Mouse (Mus musculus) midbrain, embryonic 12.5 days (tissue): ENCODE data around the gene Samd13. TPM values are rescaled to one million over a fixed set of nuclear protein-coding genes. Genes with fewer than 3 reads are reported as not detected.
A peak's percentile ranks its signal among the peaks of the same experiment; 100 is the strongest.

Source experiments
- ATAC-seq: fragments of 200-750 bp; cut with Nextera tagmentation; 2 replicates; pipeline ENCODE4 v1.8.0; 2017; ENCODE audit warnings: low read depth, moderate TSS enrichment, moderate library complexity; ENCODE audit not compliant: low FRiP score
- H3K27ac ChIP-seq: fragments of 300-500 bp; sonication (generic); replicated peaks from 2 replicates; pipeline ENCODE4 v1.5.1; 2016; ENCODE audit warnings: mild to moderate bottlenecking
- H3K27me3 ChIP-seq: fragments of 300-500 bp; sonication (generic); 2 replicates; pipeline ENCODE4 v1.6.1; 2016; ENCODE audit warnings: mild to moderate bottlenecking
- H3K36me3 ChIP-seq: fragments of 300-500 bp; sonication (generic); 2 replicates; pipeline ENCODE4 v1.6.1; 2016
- H3K4me1 ChIP-seq: fragments of 300-500 bp; sonication (generic); 2 replicates; pipeline ENCODE4 v1.6.1; 2016
- H3K4me2 ChIP-seq: fragments of 300-500 bp; sonication (generic); replicated peaks from 2 replicates; pipeline ENCODE4 v1.6.1; 2016; ENCODE audit warnings: mild to moderate bottlenecking, moderate library complexity
- H3K4me3 ChIP-seq: fragments of 300-500 bp; sonication (generic); 2 replicates; pipeline ENCODE4 v1.5.1; 2016; ENCODE audit warnings: mild to moderate bottlenecking
- H3K9ac ChIP-seq: fragments of 300-500 bp; sonication (generic); replicated peaks from 2 replicates; pipeline ENCODE4 v1.6.1; 2016; ENCODE audit warnings: mild to moderate bottlenecking, moderate library complexity
- H3K9me3 ChIP-seq: fragments of 300-500 bp; sonication (generic); 2 replicates; pipeline ENCODE4 v1.6.1; 2016; ENCODE audit warnings: mild to moderate bottlenecking
- WGBS: fragments of 180-500 bp; shearing (Covaris S2); methylation state at CpG from one replicate; pipeline ENCODE4 v1.1.7; 2016; 5-methylcytosine and 5-hydroxymethylcytosine counted together
- polyA plus RNA-seq: library from polyadenylated mRNA; unstranded; fragments of >200 nt; fragmentation: Nextera tagmentation; extraction: Ambion mirVana; gene quantifications from 2 replicates; pipeline ENCODE4 v1.2.1, GENCODE M21; 2016

Samd13 gene
- polyA plus RNA-seq, 1 experiment from 2014 or later = 0.97 TPM

DNA sequence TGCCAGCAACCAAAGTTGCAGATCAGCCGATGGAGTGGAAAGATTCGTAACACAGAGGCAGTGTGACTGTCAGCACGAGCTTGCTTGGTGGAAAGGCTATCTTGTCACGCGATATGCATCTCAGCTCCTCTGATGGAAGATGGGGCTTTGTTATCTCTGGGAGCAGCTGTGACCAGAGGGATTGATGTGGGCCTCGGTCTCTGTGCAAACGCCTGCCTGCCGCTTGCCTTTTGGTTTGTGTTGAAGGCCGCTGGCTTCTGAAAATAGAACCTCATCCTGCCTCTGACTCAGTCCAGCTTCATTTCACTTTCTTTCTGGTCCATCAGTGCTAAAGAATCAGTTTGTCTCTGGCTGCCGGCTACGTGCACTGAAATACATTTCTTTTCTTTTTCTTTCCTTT is 13.6 kb upstream of the Samd13 start:
- no peaks in the 10 kb centered on the region for H3K9me3 ChIP-seq
- ATAC-seq = no peak
- H3K9ac ChIP-seq = no peak overlapping the region
- 67% methylated on average over 11 of the region's 11 CpGs for WGBS
- H3K27me3 ChIP-seq = no peaks in the 10 kb centered on the region
- no peak overlapping the region for H3K4me2 ChIP-seq
- H3K4me3 ChIP-seq = no peak overlapping the region
- H3K36me3 ChIP-seq = no peaks in the 10 kb centered on the region
- no peak overlapping the region for H3K27ac ChIP-seq
- H3K4me1 ChIP-seq = no peaks in the 10 kb centered on the region

DNA sequence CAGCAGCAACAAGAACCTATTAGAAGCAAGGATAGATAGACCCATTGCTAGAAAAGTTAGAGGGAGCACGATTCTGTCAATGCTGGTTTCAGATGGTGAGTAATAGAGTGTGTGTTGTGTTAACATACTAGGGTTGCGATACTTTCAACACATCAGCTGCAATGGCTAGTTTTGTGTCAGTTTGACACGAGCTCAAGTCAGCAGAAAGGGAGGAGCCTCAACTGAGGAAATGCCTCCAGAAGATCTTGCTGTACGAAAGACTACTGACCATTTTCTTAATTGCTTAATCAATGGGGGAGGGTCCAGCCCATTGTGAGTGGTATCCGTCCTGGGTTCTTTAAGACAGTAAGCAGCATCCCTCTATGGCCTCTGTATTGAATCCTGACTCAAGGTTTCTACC is 7.2 kb upstream of the Samd13 start:
- H3K4me1 ChIP-seq = no peaks in the 10 kb centered on the region
- no peaks in the 10 kb centered on the region for H3K27me3 ChIP-seq
- no peak for ATAC-seq
- WGBS = 83% methylated on average over 5 of the region's 5 CpGs
- no peak overlapping the region for H3K4me3 ChIP-seq
- H3K9ac ChIP-seq = no peak overlapping the region
- no peaks in the 10 kb centered on the region for H3K9me3 ChIP-seq
- H3K27ac ChIP-seq = no peak overlapping the region
- no peak overlapping the region for H3K4me2 ChIP-seq
- H3K36me3 ChIP-seq = no peaks in the 10 kb centered on the region

DNA sequence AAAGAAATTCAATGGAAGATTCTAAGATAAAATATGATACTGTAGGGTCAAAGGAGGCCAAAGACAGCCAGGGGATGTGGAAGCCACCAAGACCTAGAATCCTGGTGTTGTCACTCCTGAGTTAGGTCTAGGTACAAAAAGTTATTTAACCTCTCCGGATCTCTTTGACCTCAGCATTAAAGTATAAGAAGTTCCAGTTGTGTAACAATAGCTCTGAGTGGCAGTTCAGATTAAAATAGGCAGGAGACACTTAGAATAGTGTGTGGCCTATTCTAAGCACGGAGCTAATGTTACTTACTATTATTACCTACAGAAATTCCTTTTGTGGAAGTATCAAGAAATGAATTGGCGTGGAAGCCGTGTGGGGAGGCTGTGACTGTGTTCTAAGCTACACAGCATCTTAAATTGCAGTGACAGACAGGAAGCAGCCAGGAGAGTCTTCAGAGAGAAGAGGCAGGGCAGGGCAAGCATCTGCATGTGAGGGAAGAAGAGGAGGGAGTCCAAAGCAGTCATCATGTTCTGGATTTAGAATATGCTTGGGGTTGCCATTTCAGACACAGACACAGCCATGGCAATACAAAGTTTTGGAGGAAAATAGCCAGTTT is 1.8 kb upstream of the Samd13 start:
- 80% methylated on average over 4 of the region's 4 CpGs for WGBS
- Histone ChIP-seq H3K9me3 (no peaks in the 10 kb centered on the region), H3K36me3 (no peaks in the 10 kb centered on the region), H3K4me3 (no peak overlapping the region), H3K27me3 (peaks cover 24% of the 10 kb centered on the region), H3K27ac (no peak overlapping the region), H3K4me2 (no peak overlapping the region), H3K4me1 (peaks cover 5% of the 10 kb centered on the region; the same call in 1 of the 2 replicates), H3K9ac (no peak overlapping the region)
- no peak for ATAC-seq

DNA sequence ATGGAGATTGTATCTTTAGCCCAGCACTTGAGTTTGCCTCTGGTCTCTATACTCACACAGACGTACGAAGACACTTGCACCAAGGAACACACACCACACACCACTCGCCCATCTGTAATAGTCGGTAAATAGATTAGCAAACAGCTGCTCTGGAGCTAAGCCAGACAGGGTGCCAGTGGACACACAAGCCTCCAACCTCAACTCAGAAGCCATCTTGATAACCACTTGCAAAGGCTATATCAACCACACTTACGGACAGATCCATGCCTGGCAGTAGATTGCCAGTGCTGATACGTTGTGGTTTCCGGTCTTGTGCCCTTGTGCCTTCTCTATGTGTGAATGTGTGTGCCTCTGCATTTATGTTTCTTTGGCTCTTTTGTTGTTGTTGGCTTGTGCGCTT is 1.0 kb upstream of the Samd13 start:
- 88% methylated on average over 8 of the region's 8 CpGs for WGBS
- Histone ChIP-seq H3K9ac (no peak overlapping the region), H3K27ac (no peak overlapping the region), H3K4me3 (no peak overlapping the region), H3K4me2 (no peak overlapping the region), H3K36me3 (no peaks in the 10 kb centered on the region), H3K27me3 (peaks cover 24% of the 10 kb centered on the region), H3K4me1 (peaks cover 10% of the 10 kb centered on the region; the same call in 1 of the 2 replicates), H3K9me3 (no peaks in the 10 kb centered on the region)
- no peak for ATAC-seq

DNA sequence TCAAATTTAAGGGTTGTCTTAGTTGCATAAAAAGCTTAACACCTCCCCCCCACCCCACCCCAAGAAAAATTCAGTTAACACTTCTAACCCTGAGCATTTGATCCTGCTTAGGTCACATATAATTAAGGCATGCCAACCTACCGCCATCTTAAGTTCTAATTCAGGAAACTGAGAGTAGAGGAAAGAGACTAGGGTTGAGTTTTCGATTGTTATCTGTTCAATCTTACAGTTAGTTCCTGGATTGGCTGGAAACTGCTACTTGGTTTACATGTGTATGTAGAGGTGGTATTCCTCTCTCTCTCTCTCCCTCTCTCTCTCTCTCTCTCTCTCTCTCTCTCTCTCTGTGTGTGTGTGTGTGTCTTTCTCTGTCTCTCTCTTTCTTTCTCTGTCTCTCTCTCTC is 2.3 kb downstream of the Samd13 start:
- Histone ChIP-seq H3K9ac (no peak overlapping the region), H3K4me1 (peaks cover 12% of the 10 kb centered on the region; the same call in 1 of the 2 replicates), H3K4me3 (no peak overlapping the region), H3K9me3 (no peaks in the 10 kb centered on the region), H3K27me3 (peaks cover 24% of the 10 kb centered on the region), H3K4me2 (no peak overlapping the region), H3K36me3 (no peaks in the 10 kb centered on the region), H3K27ac (no peak overlapping the region)
- ATAC-seq = no peak
- WGBS = 84% methylated on average over 2 of the region's 2 CpGs

DNA sequence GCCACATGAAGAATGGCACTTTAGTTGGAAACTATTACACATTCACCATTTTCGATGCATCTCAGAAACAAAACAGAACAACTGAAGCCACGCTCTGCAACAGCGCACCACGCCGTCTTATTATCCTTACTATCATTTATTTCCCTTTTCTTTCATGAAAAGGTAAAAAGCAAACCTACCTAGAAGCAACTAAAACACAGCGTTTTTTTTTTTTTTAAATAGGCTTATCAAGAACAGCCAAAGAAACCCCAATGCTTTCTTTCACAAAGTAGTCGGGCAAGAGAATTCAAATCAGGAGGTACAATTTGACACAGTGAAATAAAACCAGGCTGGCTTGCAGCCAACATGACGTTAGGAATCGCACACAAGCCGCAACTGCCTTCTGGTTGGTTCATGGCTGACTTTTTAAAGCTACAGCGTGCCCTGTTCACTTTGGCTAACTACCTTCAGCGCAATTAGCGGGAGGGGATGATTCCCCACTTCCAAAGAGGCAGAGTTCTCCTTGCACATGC is 3.2 kb downstream of the Samd13 start:
- H3K4me3 ChIP-seq = no peak overlapping the region
- H3K4me2 ChIP-seq = peak overlapping the region; percentile 28
- ATAC-seq = no peak
- H3K27ac ChIP-seq = 0 out of 2 replicates have a peak overlapping the region, but pooled peaks have one; percentile 8
- peaks cover 24% of the 10 kb centered on the region for H3K27me3 ChIP-seq
- no peak overlapping the region for H3K9ac ChIP-seq
- no peaks in the 10 kb centered on the region for H3K36me3 ChIP-seq
- peaks cover 12% of the 10 kb centered on the region; the same call in 1 of the 2 replicates for H3K4me1 ChIP-seq
- WGBS = 58% methylated on average over 13 of the region's 13 CpGs
- no peaks in the 10 kb centered on the region for H3K9me3 ChIP-seq

DNA sequence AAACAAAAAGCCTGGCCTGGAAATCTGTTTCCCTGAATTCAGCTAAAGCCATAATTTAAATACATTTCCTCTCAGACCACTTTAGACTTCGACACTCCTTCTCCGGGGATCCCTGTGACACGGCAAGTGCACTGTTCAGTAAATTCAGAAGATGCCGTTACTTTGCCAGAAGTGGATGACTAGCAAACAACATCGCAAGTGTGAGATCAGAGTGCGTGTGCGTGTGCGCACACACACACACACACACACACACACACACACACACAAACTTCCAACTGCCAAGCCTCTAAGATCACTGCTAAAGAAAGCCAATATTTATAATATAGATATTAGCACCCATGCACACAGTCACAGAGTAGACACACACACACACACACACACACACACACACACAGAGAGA is 3.7 kb downstream of the Samd13 start:
- Histone ChIP-seq H3K9ac (no peak overlapping the region), H3K27me3 (peaks cover 24% of the 10 kb centered on the region), H3K4me1 (peaks cover 12% of the 10 kb centered on the region; the same call in 1 of the 2 replicates), H3K27ac (no peak overlapping the region), H3K9me3 (no peaks in the 10 kb centered on the region), H3K4me3 (no peak overlapping the region), H3K4me2 (peak overlapping the region; percentile 28; the same call in 1 of the 2 replicates), H3K36me3 (no peaks in the 10 kb centered on the region)
- ATAC-seq = no peak
- 84% methylated on average over 8 of the region's 8 CpGs for WGBS

DNA sequence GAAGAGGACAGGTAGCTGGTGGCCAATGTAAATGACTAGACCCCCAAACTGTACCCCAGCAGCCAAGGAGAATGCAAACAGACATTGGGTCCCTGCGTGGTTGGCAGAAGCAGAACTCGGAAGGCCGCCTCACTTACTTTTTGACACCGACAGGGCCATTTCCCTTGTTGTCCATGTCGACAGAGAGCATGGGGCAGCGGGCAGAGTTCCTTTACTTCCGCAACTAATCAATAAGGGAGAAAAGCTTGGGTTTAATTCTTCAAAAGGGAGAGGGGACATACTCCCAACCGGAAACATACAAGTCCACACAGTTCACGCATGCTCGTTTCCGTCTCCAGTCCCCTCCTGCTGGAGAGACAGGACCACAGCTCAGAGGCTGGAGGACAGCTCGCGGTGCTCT is 4.8 kb downstream of the Samd13 start:
- peaks cover 12% of the 10 kb centered on the region; the same call in 1 of the 2 replicates for H3K4me1 ChIP-seq
- H3K27me3 ChIP-seq = peaks cover 15% of the 10 kb centered on the region
- H3K27ac ChIP-seq = no peak overlapping the region
- H3K9ac ChIP-seq = no peak overlapping the region
- no peak overlapping the region for H3K4me2 ChIP-seq
- no peaks in the 10 kb centered on the region for H3K9me3 ChIP-seq
- H3K36me3 ChIP-seq = no peaks in the 10 kb centered on the region
- 92% methylated on average over 13 of the region's 13 CpGs for WGBS
- ATAC-seq = no peak
- no peak overlapping the region for H3K4me3 ChIP-seq

DNA sequence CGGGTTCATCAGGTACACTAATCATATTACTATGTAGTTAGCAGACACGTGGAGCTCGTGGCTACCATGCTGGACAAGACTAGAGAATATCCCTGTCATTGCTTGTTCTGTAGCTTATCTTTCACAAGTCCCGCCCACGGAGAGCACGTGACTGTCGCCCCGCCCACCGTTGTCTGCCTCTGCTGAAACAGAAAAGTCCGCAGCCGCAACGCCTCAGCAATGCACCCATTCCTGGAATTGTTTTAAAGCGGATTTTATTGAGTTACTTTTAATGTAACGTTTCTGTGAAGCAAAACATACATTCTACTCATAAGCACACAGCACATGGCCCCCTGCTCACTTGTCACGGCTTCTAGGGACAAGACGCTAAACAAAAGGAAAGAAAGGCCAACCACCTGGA is 5.7 kb downstream of the Samd13 start:
- Histone ChIP-seq H3K4me2 (no peak overlapping the region), H3K9ac (no peak overlapping the region), H3K27ac (no peak overlapping the region), H3K4me3 (no peak overlapping the region), H3K4me1 (peaks cover 12% of the 10 kb centered on the region; the same call in 1 of the 2 replicates), H3K36me3 (no peaks in the 10 kb centered on the region), H3K27me3 (peaks cover 12% of the 10 kb centered on the region), H3K9me3 (no peaks in the 10 kb centered on the region)
- no peak for ATAC-seq
- WGBS = 95% methylated on average over 16 of the region's 16 CpGs

DNA sequence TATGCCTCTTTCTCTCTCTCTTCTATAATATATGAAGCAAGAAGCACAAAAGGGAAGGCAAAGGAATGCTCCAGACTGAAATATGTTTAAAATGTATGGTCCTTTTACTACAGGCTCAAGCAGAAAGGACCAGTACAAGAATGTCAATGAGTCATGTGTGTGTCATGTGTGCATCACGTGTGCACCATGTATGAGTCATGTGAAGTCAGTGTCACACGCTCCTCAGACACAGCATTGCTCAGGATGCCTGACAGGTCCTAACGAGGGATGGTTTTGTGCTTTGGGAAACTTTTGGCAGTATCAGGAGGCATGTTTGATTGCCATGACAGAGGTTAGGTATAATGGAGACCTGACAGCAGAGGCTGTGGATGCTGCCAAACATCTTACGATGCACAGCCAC is 9.2 kb downstream of the Samd13 start:
- H3K9me3 ChIP-seq = no peaks in the 10 kb centered on the region
- WGBS = 91% methylated on average over 4 of the region's 4 CpGs
- H3K9ac ChIP-seq = no peak overlapping the region
- no peaks in the 10 kb centered on the region for H3K27me3 ChIP-seq
- ATAC-seq = no peak
- H3K27ac ChIP-seq = no peak overlapping the region
- no peak overlapping the region for H3K4me3 ChIP-seq
- no peaks in the 10 kb centered on the region for H3K36me3 ChIP-seq
- H3K4me1 ChIP-seq = no peaks in the 10 kb centered on the region
- no peak overlapping the region for H3K4me2 ChIP-seq

DNA sequence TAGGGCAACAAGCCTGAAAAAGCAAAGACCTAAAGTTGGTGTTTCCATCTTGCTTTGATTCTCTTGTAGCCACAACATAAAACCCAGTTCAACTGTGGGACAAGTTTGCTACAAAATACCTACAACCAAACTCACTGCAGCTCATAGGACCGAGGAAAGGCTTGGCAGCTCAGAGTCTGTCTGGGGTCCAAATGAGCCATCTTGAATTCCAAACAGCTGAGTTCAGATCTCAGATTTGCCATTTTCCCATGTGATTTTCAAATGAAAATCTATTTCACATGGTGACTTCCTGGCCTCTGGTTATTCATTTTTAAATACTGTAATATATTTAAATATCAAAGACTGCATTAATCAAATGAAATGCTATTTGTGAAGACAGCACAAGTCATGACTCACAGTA is 10.3 kb downstream of the Samd13 start:
- H3K27ac ChIP-seq = no peak overlapping the region
- H3K9me3 ChIP-seq = no peaks in the 10 kb centered on the region
- no peak overlapping the region for H3K4me3 ChIP-seq
- no peaks in the 10 kb centered on the region for H3K36me3 ChIP-seq
- H3K9ac ChIP-seq = no peak overlapping the region
- WGBS = 97% methylated on average over 1 of the region's 1 CpGs
- ATAC-seq = no peak
- H3K4me1 ChIP-seq = no peaks in the 10 kb centered on the region
- no peak overlapping the region for H3K4me2 ChIP-seq
- H3K27me3 ChIP-seq = no peaks in the 10 kb centered on the region

DNA sequence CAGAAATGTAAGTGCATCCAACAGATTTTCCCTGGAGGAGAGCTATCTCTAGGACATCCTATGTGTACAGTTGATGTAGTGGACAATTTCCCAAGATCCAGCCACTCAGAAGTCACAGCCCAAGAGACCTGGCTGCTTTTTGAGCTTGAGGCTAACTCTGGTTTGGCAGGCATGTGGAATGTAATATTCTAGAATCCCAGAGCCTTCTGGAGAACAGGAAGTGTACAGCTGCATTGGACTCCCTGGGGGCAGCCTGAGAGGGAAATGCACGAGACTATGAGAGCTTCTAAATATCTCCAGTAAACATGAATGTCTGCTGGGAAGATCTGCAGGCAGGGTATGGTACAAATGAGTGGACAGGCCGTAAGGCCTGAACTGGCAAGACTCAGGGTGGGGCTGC is 14.3 kb downstream of the Samd13 start:
- H3K9me3 ChIP-seq = no peaks in the 10 kb centered on the region
- no peak overlapping the region for H3K4me3 ChIP-seq
- no peaks in the 10 kb centered on the region for H3K4me1 ChIP-seq
- no peak overlapping the region for H3K4me2 ChIP-seq
- H3K27ac ChIP-seq = no peak overlapping the region
- H3K9ac ChIP-seq = no peak overlapping the region
- no peaks in the 10 kb centered on the region for H3K27me3 ChIP-seq
- no peak for ATAC-seq
- WGBS = 75% methylated on average over 2 of the region's 2 CpGs
- no peaks in the 10 kb centered on the region for H3K36me3 ChIP-seq

DNA sequence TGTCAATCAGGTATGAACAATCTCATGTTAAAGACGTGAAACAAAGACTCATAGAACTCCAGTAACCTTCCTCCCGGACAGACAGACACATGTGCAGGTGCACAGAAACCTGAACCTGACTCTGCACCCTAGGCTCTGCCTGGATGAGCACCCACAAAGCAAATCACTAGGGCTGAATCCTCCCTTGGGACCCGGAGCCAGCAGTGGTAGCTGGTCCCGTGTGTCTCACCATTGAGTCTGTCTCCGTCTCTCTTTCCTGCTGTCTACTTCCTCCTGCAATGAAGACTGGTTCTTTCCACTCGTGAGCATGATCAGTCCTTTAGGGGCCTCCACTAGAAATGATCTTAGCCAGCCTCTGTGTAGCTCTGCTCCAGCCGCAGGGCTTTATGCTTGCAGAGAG is 23.5 kb downstream of the Samd13 start:
- no peaks in the 10 kb centered on the region for H3K36me3 ChIP-seq
- H3K9ac ChIP-seq = no peak overlapping the region
- ATAC-seq = no peak
- H3K9me3 ChIP-seq = no peaks in the 10 kb centered on the region
- 86% methylated on average over 7 of the region's 7 CpGs for WGBS
- no peak overlapping the region for H3K27ac ChIP-seq
- H3K27me3 ChIP-seq = no peaks in the 10 kb centered on the region
- no peak overlapping the region for H3K4me2 ChIP-seq
- no peak overlapping the region for H3K4me3 ChIP-seq
- H3K4me1 ChIP-seq = no peaks in the 10 kb centered on the region
